17 mouse cellular contexts compared by ENCODE assay signal in genomic region chr1:190653989-190654693, GRCm38 (mm10).
DNase-seq lines count a peak whose midpoint lies in the region; ATAC-seq and TF ChIP-seq lines count a peak whose summit lies in the region.
"Had no signal": no experiment of that assay in that cellular context is flagged by ENCODE, and none has a peak within 500 bp of the region (broad histone marks: within the 10 kb centered on the region; RNA-seq: fewer than 3 reads in every experiment).

No protein-coding gene starts in this region.

- ATAC-seq in midbrain, embryonic 13.5 days: peak; percentile 62; the same call in 1 of the 2 replicates
- ATAC-seq in midbrain, embryonic 11.5 days (ENCODE audit: low FRiP score): no peak
- peak; percentile 81 for ATAC-seq in forebrain, embryonic 12.5 days (ENCODE audit: low FRiP score)
- peak; percentile 82 for ATAC-seq in forebrain, postnatal 0 days
- ATAC-seq in neural tube, embryonic 13.5 days (ENCODE audit: low read depth): peak; percentile 72
- ATAC-seq in frontal cortex, adult (ENCODE audit: low TSS enrichment): no peak
- ATAC-seq: intestine, postnatal 0 days; lung, postnatal 0 days had no signal

- 0 out of 2 replicates have a peak, but pooled peaks cover 4% of the 10 kb centered on the region for H3K27me3 ChIP-seq in midbrain, embryonic 13.5 days
- H3K27me3 ChIP-seq in midbrain, embryonic 11.5 days (ENCODE audit: control insufficient read depth, insufficient read depth, low read length): no peaks in the 10 kb centered on the region
- peaks cover 7% of the 10 kb centered on the region; the same call in 1 of the 2 replicates for H3K27me3 ChIP-seq in forebrain, embryonic 12.5 days
- no peaks in the 10 kb centered on the region for H3K27me3 ChIP-seq in forebrain, postnatal 0 days (ENCODE audit: insufficient read depth, low read length)
- no peaks in the 10 kb centered on the region for H3K27me3 ChIP-seq in neural tube, embryonic 13.5 days
- H3K27me3 ChIP-seq: embryonic facial prominence, embryonic 12.5 days; heart, embryonic 12.5 days; limb, embryonic 13.5 days; liver, embryonic 15.5 days had no signal

- H3K9ac ChIP-seq in midbrain, embryonic 13.5 days (replicated peaks): no peak overlapping the region
- no peak overlapping the region for H3K9ac ChIP-seq in midbrain, embryonic 11.5 days (ENCODE audit: low read length)
- H3K9ac ChIP-seq in forebrain, embryonic 12.5 days: no peak overlapping the region
- H3K9ac ChIP-seq in forebrain, postnatal 0 days: no peak overlapping the region
- H3K9ac ChIP-seq in neural tube, embryonic 13.5 days: no peak overlapping the region
- H3K9ac ChIP-seq: embryonic facial prominence, embryonic 12.5 days; heart, embryonic 12.5 days; limb, embryonic 13.5 days; liver, embryonic 15.5 days had no signal

- peaks cover 28% of the 10 kb centered on the region for H3K4me1 ChIP-seq in midbrain, embryonic 13.5 days (replicated peaks)
- H3K4me1 ChIP-seq in midbrain, embryonic 11.5 days (ENCODE audit: control insufficient read depth, insufficient read depth, low read length): peaks cover 8% of the 10 kb centered on the region
- peaks cover 22% of the 10 kb centered on the region for H3K4me1 ChIP-seq in forebrain, embryonic 12.5 days
- peaks cover 14% of the 10 kb centered on the region for H3K4me1 ChIP-seq in forebrain, postnatal 0 days (ENCODE audit: insufficient read depth)
- H3K4me1 ChIP-seq in neural tube, embryonic 13.5 days (replicated peaks): peaks cover 29% of the 10 kb centered on the region
- H3K4me1 ChIP-seq: embryonic facial prominence, embryonic 12.5 days; heart, embryonic 12.5 days; limb, embryonic 13.5 days; liver, embryonic 15.5 days had no signal

- no peaks in the 10 kb centered on the region for H3K36me3 ChIP-seq in midbrain, embryonic 13.5 days
- H3K36me3 ChIP-seq in midbrain, embryonic 11.5 days (ENCODE audit: control insufficient read depth, insufficient read depth, low read length): no peaks in the 10 kb centered on the region
- H3K36me3 ChIP-seq in forebrain, embryonic 12.5 days (replicated peaks): no peaks in the 10 kb centered on the region
- H3K36me3 ChIP-seq in forebrain, postnatal 0 days (ENCODE audit: insufficient read depth): no peaks in the 10 kb centered on the region
- no peaks in the 10 kb centered on the region for H3K36me3 ChIP-seq in neural tube, embryonic 13.5 days
- H3K36me3 ChIP-seq: embryonic facial prominence, embryonic 12.5 days; heart, embryonic 12.5 days; limb, embryonic 13.5 days; liver, embryonic 15.5 days had no signal

- DNase-seq in midbrain, embryonic 11.5 days (ENCODE audit: low spot score, missing footprints): no peak
- DNase-seq in forebrain, postnatal 0 days: peak; percentile 56
- no peak for DNase-seq in c-Kit-positive CD71-positive TER-119-positive erythroid progenitor cells, embryonic 14.5 days (ENCODE audit: low spot score)
- DNase-seq in adrenal gland, postnatal 10 days: no peak
- DNase-seq: cerebellum, adult 18-20 months; right cerebral cortex, postnatal 25 days had no signal

- H3K4me3 ChIP-seq in midbrain, embryonic 13.5 days (replicated peaks): no peak overlapping the region
- H3K4me3 ChIP-seq in midbrain, embryonic 11.5 days (ENCODE audit: low read depth, low read length): no peak overlapping the region
- no peak overlapping the region for H3K4me3 ChIP-seq in forebrain, embryonic 12.5 days (replicated peaks)
- no peak overlapping the region for H3K4me3 ChIP-seq in forebrain, postnatal 0 days (ENCODE audit: low read depth, low read length)
- H3K4me3 ChIP-seq in neural tube, embryonic 13.5 days: no peak overlapping the region
- H3K4me3 ChIP-seq: embryonic facial prominence, embryonic 12.5 days; heart, embryonic 12.5 days; limb, embryonic 13.5 days; liver, embryonic 15.5 days had no signal

- no peak for TF ChIP-seq CTCF in forebrain, postnatal 0 days (IDR thresholded peaks at IDR 0.05; ENCODE audit: low read depth)

- WGBS in midbrain, embryonic 13.5 days: 70% methylated on average over 20 of the region's 20 CpGs
- 89% methylated on average over 20 of the region's 20 CpGs for WGBS in midbrain, embryonic 11.5 days
- 46% methylated on average over 20 of the region's 20 CpGs for WGBS in forebrain, embryonic 12.5 days
- 23% methylated on average over 20 of the region's 20 CpGs for WGBS in forebrain, postnatal 0 days
- 55% methylated on average over 20 of the region's 20 CpGs for WGBS in neural tube, embryonic 13.5 days

- H3K4me2 ChIP-seq in midbrain, embryonic 13.5 days (replicated peaks): no peak overlapping the region
- H3K4me2 ChIP-seq in midbrain, embryonic 11.5 days: no peak overlapping the region
- peak overlapping the region; percentile 19 for H3K4me2 ChIP-seq in forebrain, embryonic 12.5 days
- H3K4me2 ChIP-seq in forebrain, postnatal 0 days (ENCODE audit: low read depth): peak overlapping the region; percentile 23; the same call in 1 of the 2 replicates
- H3K4me2 ChIP-seq in neural tube, embryonic 13.5 days: no peak overlapping the region
- H3K4me2 ChIP-seq: embryonic facial prominence, embryonic 12.5 days; heart, embryonic 12.5 days; limb, embryonic 13.5 days; liver, embryonic 15.5 days had no signal

- H3K27ac ChIP-seq in midbrain, embryonic 13.5 days: peak overlapping the region; percentile 30
- H3K27ac ChIP-seq in midbrain, embryonic 11.5 days (ENCODE audit: low read depth, low read length): no peak overlapping the region
- peak overlapping the region; percentile 82 for H3K27ac ChIP-seq in forebrain, embryonic 12.5 days
- no peak overlapping the region for H3K27ac ChIP-seq in forebrain, postnatal 0 days (ENCODE audit: low read depth, low read length)
- peak overlapping the region; percentile 50 for H3K27ac ChIP-seq in neural tube, embryonic 13.5 days (replicated peaks)
- H3K27ac ChIP-seq: embryonic facial prominence, embryonic 12.5 days; kidney, postnatal 0 days; limb, embryonic 13.5 days; liver, embryonic 15.5 days had no signal

- H3K9me3 ChIP-seq in midbrain, embryonic 13.5 days: no peaks in the 10 kb centered on the region
- no peaks in the 10 kb centered on the region for H3K9me3 ChIP-seq in midbrain, embryonic 11.5 days (ENCODE audit: control insufficient read depth, low read length)
- H3K9me3 ChIP-seq in forebrain, embryonic 12.5 days: no peaks in the 10 kb centered on the region
- H3K9me3 ChIP-seq in forebrain, postnatal 0 days (ENCODE audit: low read length): no peaks in the 10 kb centered on the region
- no peaks in the 10 kb centered on the region for H3K9me3 ChIP-seq in neural tube, embryonic 13.5 days
- H3K9me3 ChIP-seq: embryonic facial prominence, embryonic 12.5 days; heart, embryonic 12.5 days; limb, embryonic 13.5 days; liver, embryonic 15.5 days had no signal

Comparison
In these comparisons a context has a peak if more than half of its experiments do, and no peak if none do; other contexts are left out.
1. ATAC-seq: peak in midbrain, embryonic 13.5 days (single experiment), forebrain, embryonic 12.5 days (single experiment), forebrain, postnatal 0 days (single experiment) and neural tube, embryonic 13.5 days (single experiment); none in midbrain, embryonic 11.5 days (single experiment) and frontal cortex, adult (single experiment).
2. H3K27ac ChIP-seq: peak in midbrain, embryonic 13.5 days (single experiment), forebrain, embryonic 12.5 days (single experiment) and neural tube, embryonic 13.5 days (single experiment); none in midbrain, embryonic 11.5 days (single experiment) and forebrain, postnatal 0 days (single experiment).
3. H3K4me2 ChIP-seq: peak in forebrain, embryonic 12.5 days (single experiment) and forebrain, postnatal 0 days (single experiment); none in midbrain, embryonic 13.5 days (single experiment), midbrain, embryonic 11.5 days (single experiment) and neural tube, embryonic 13.5 days (single experiment).